Comparison of ENCODE assay signal across 16 mouse cellular contexts in genomic region chr6:83536795-83537059, GRCm38 (mm10). TPM values are rescaled to one million over a fixed set of nuclear protein-coding genes. Genes with fewer than 3 reads are reported as not detected.
DNase-seq lines count a peak whose midpoint lies in the region; ATAC-seq and TF ChIP-seq lines count a peak whose summit lies in the region.
"Had no signal": no experiment of that assay in that cellular context is flagged by ENCODE, and none has a peak within 500 bp of the region (broad histone marks: within the 10 kb centered on the region; RNA-seq: fewer than 3 reads in every experiment).

No protein-coding gene starts in this region.

- TF ChIP-seq POLR2A in small intestine, adult 2 months (IDR thresholded peaks at IDR 0.05; ENCODE audit: low read depth, low read length): no peak
- no peak for TF ChIP-seq POLR2A in thymus, adult 2 months (IDR thresholded peaks at IDR 0.05; ENCODE audit: control insufficient read depth, extremely low read depth, insufficient read depth, low read length, poor library complexity)

- H3K27me3 ChIP-seq in forebrain, embryonic 10.5 days (ENCODE audit: poor library complexity, severe bottlenecking): no peaks in the 10 kb centered on the region; the same call in 1 of the 2 replicates
- H3K27me3 ChIP-seq in forebrain, embryonic 13.5 days: no peaks in the 10 kb centered on the region
- no peaks in the 10 kb centered on the region for H3K27me3 ChIP-seq in lung, embryonic 15.5 days
- no peaks in the 10 kb centered on the region for H3K27me3 ChIP-seq in intestine, embryonic 16.5 days (replicated peaks; ENCODE audit: control insufficient read depth, insufficient read depth, low read length)
- H3K27me3 ChIP-seq in small intestine, adult 2 months (ENCODE audit: control insufficient read depth, insufficient read depth, low read length): no peaks in the 10 kb centered on the region
- H3K27me3 ChIP-seq in thymus, adult 2 months (ENCODE audit: control insufficient read depth, insufficient read depth, low read length): no peaks in the 10 kb centered on the region
- H3K27me3 ChIP-seq: kidney, embryonic 15.5 days had no signal

- no peak for DNase-seq in forebrain, embryonic 10.5 days (ENCODE audit: extremely low spot score, low spot score)
- no peak for DNase-seq in lung, postnatal 14 days
- no peak for DNase-seq in thymus, adult 2 months
- DNase-seq in c-Kit-positive CD71-positive TER-119-positive erythroid progenitor cells, embryonic 14.5 days (ENCODE audit: low spot score): no peak
- DNase-seq: adrenal gland, postnatal 10 days; cerebellum, adult 9-10 months; gastrocnemius, postnatal 25 days; liver, embryonic 13.5 days; thymus, postnatal 25 days had no signal

- H3K27ac ChIP-seq in forebrain, embryonic 10.5 days: peak overlapping the region; percentile 48
- H3K27ac ChIP-seq in forebrain, embryonic 13.5 days: no peak overlapping the region
- H3K27ac ChIP-seq in lung, embryonic 15.5 days: peak overlapping the region; percentile 73
- peak overlapping the region; percentile 74 for H3K27ac ChIP-seq in intestine, embryonic 16.5 days (ENCODE audit: low read length)
- peak overlapping the region; percentile 66 for H3K27ac ChIP-seq in small intestine, adult 2 months (ENCODE audit: insufficient read depth, low read depth, low read length)
- H3K27ac ChIP-seq in thymus, adult 2 months (ENCODE audit: control insufficient read depth, insufficient read depth, low read length): no peak overlapping the region
- H3K27ac ChIP-seq: kidney, embryonic 15.5 days; liver, embryonic 13.5 days had no signal

- no peak for ATAC-seq in forebrain, embryonic 13.5 days
- no peak for ATAC-seq in lung, embryonic 15.5 days (ENCODE audit: borderline replicate concordance, extremely low read depth, low FRiP score, low TSS enrichment)
- ATAC-seq in intestine, embryonic 16.5 days: peak; percentile 11; the same call in 1 of the 2 replicates
- ATAC-seq: hindbrain, embryonic 16.5 days had no signal

- WGBS in forebrain, embryonic 10.5 days: 57% methylated on average over 6 of the region's 6 CpGs
- 44% methylated on average over 6 of the region's 6 CpGs for WGBS in forebrain, embryonic 13.5 days
- 37% methylated on average over 6 of the region's 6 CpGs for WGBS in lung, embryonic 15.5 days
- WGBS in intestine, embryonic 16.5 days: 35% methylated on average over 6 of the region's 6 CpGs
- 64% methylated on average over 6 of the region's 6 CpGs for WGBS in small intestine, adult 2 months
- WGBS in thymus, adult 2 months: 44% methylated on average over 6 of the region's 6 CpGs

- H3K4me1 ChIP-seq in forebrain, embryonic 10.5 days: peaks cover 14% of the 10 kb centered on the region
- no peaks in the 10 kb centered on the region for H3K4me1 ChIP-seq in forebrain, embryonic 13.5 days
- peaks cover 17% of the 10 kb centered on the region for H3K4me1 ChIP-seq in lung, embryonic 15.5 days
- peaks cover 6% of the 10 kb centered on the region for H3K4me1 ChIP-seq in intestine, embryonic 16.5 days (ENCODE audit: control insufficient read depth, insufficient read depth, low read length)
- H3K4me1 ChIP-seq in small intestine, adult 2 months (ENCODE audit: control insufficient read depth, insufficient read depth, insufficient read length, low read length): peaks cover 3% of the 10 kb centered on the region; the same call in 1 of the 2 replicates
- no peaks in the 10 kb centered on the region for H3K4me1 ChIP-seq in thymus, adult 2 months (replicated peaks; ENCODE audit: control insufficient read depth, insufficient read depth, low read length)
- H3K4me1 ChIP-seq: kidney, embryonic 15.5 days; liver, embryonic 13.5 days had no signal

- no peaks in the 10 kb centered on the region for H3K36me3 ChIP-seq in forebrain, embryonic 10.5 days (replicated peaks)
- no peaks in the 10 kb centered on the region for H3K36me3 ChIP-seq in forebrain, embryonic 13.5 days (ENCODE audit: poor library complexity, severe bottlenecking)
- no peaks in the 10 kb centered on the region for H3K36me3 ChIP-seq in lung, embryonic 15.5 days
- no peaks in the 10 kb centered on the region for H3K36me3 ChIP-seq in intestine, embryonic 16.5 days (ENCODE audit: control insufficient read depth, insufficient read depth, low read length)
- no peaks in the 10 kb centered on the region for H3K36me3 ChIP-seq in small intestine, adult 2 months (ENCODE audit: control insufficient read depth, insufficient read depth, low read length)
- H3K36me3 ChIP-seq in thymus, adult 2 months (ENCODE audit: control insufficient read depth, insufficient read depth, low read length): no peaks in the 10 kb centered on the region
- H3K36me3 ChIP-seq: kidney, embryonic 15.5 days; liver, embryonic 13.5 days had no signal

- TF ChIP-seq CTCF in small intestine, adult 2 months (IDR thresholded peaks at IDR 0.05; ENCODE audit: extremely low read depth, insufficient read length, insufficient replicate concordance, low read depth, low read length): no peak
- no peak for TF ChIP-seq CTCF in thymus, adult 2 months (IDR thresholded peaks at IDR 0.05; ENCODE audit: borderline replicate concordance, control insufficient read depth, extremely low read depth, insufficient read depth, low read length, poor library complexity)

- H3K4me2 ChIP-seq in forebrain, embryonic 13.5 days: no peak overlapping the region
- no peak overlapping the region for H3K4me2 ChIP-seq in lung, embryonic 15.5 days
- no peak overlapping the region for H3K4me2 ChIP-seq in intestine, embryonic 16.5 days (ENCODE audit: low read depth, low read length)
- H3K4me2 ChIP-seq: kidney, embryonic 15.5 days; liver, embryonic 13.5 days had no signal

- H3K9ac ChIP-seq in forebrain, embryonic 13.5 days: no peak overlapping the region
- H3K9ac ChIP-seq in lung, embryonic 15.5 days: no peak overlapping the region
- peak overlapping the region; percentile 29; the same call in 1 of the 2 replicates for H3K9ac ChIP-seq in intestine, embryonic 16.5 days (ENCODE audit: low read depth, low read length)
- H3K9ac ChIP-seq: kidney, embryonic 15.5 days; liver, embryonic 13.5 days had no signal

- H3K4me3 ChIP-seq in forebrain, embryonic 10.5 days: no peak overlapping the region
- no peak overlapping the region for H3K4me3 ChIP-seq in forebrain, embryonic 13.5 days
- no peak overlapping the region for H3K4me3 ChIP-seq in lung, embryonic 15.5 days
- H3K4me3 ChIP-seq in intestine, embryonic 16.5 days (ENCODE audit: low read length): no peak overlapping the region
- no peak overlapping the region for H3K4me3 ChIP-seq in small intestine, adult 2 months (ENCODE audit: low read depth, low read length)
- H3K4me3 ChIP-seq in thymus, adult 2 months (ENCODE audit: control insufficient read depth, insufficient read depth, low read length): no peak overlapping the region
- H3K4me3 ChIP-seq: erythroblast, embryonic 14.5 days; kidney, embryonic 15.5 days; liver, embryonic 13.5 days had no signal

- no peaks in the 10 kb centered on the region for H3K9me3 ChIP-seq in forebrain, embryonic 10.5 days
- no peaks in the 10 kb centered on the region for H3K9me3 ChIP-seq in forebrain, embryonic 13.5 days (replicated peaks)
- no peaks in the 10 kb centered on the region for H3K9me3 ChIP-seq in lung, embryonic 15.5 days
- no peaks in the 10 kb centered on the region for H3K9me3 ChIP-seq in intestine, embryonic 16.5 days (ENCODE audit: control insufficient read depth, low read length)
- H3K9me3 ChIP-seq: kidney, embryonic 15.5 days; liver, embryonic 13.5 days had no signal

RNA-seq across cellular contexts. Expression of gene Actg2, which starts 0.7 kb away (rescaled TPM):
- 0.12 and 0.26 TPM in 2 replicates for polyA plus RNA-seq in forebrain, embryonic 10.5 days (2016; fragmentation: Nextera tagmentation; extraction: Ambion mirVana)
- 0.31 and 2.2 TPM in 2 replicates for polyA plus RNA-seq in forebrain, embryonic 13.5 days (2015; fragmentation: Nextera tagmentation; extraction: Ambion mirVana)
- polyA plus RNA-seq in lung, embryonic 15.5 days (2015; fragmentation: Nextera tagmentation; extraction: Ambion mirVana): 172 and 210 TPM in 2 replicates
- polyA plus RNA-seq in intestine, embryonic 16.5 days (2015; fragmentation: Nextera tagmentation; extraction: Ambion mirVana): 1,727 and 1,747 TPM in 2 replicates
- 316 and 353 TPM in 2 replicates for polyA plus RNA-seq in small intestine, adult 2 months (2012; rRNA removed)
- 2.3 and 3.5 TPM in 2 replicates for polyA plus RNA-seq in thymus, adult 2 months (2012; rRNA removed)
- polyA plus RNA-seq: erythroblast, embryonic 14.5 days had no signal

RNA-seq across cellular contexts. Expression of gene Dguok, which starts 30.0 kb away (rescaled TPM):
- 62.3 and 63.6 TPM in 2 replicates for polyA plus RNA-seq in forebrain, embryonic 10.5 days (2016; fragmentation: Nextera tagmentation; extraction: Ambion mirVana)
- 68.9 and 72.8 TPM in 2 replicates for polyA plus RNA-seq in forebrain, embryonic 13.5 days (2015; fragmentation: Nextera tagmentation; extraction: Ambion mirVana)
- polyA plus RNA-seq in lung, embryonic 15.5 days (2015; fragmentation: Nextera tagmentation; extraction: Ambion mirVana): 78.5 and 80.3 TPM in 2 replicates
- 68.5 and 72.4 TPM in 2 replicates for polyA plus RNA-seq in intestine, embryonic 16.5 days (2015; fragmentation: Nextera tagmentation; extraction: Ambion mirVana)
- polyA plus RNA-seq in small intestine, adult 2 months (2012; rRNA removed): 12.4 and 19.7 TPM in 2 replicates
- 52.1 and 65.4 TPM in 2 replicates for polyA plus RNA-seq in thymus, adult 2 months (2012; rRNA removed)

RNA-seq across cellular contexts. Expression of gene Stambp, which starts 35.8 kb away (rescaled TPM):
- polyA plus RNA-seq in forebrain, embryonic 10.5 days (2016; fragmentation: Nextera tagmentation; extraction: Ambion mirVana): 12.7 and 13.9 TPM in 2 replicates
- polyA plus RNA-seq in forebrain, embryonic 13.5 days (2015; fragmentation: Nextera tagmentation; extraction: Ambion mirVana): 37.2 and 40.0 TPM in 2 replicates
- 21.0 and 23.3 TPM in 2 replicates for polyA plus RNA-seq in lung, embryonic 15.5 days (2015; fragmentation: Nextera tagmentation; extraction: Ambion mirVana)
- 29.4 and 30.5 TPM in 2 replicates for polyA plus RNA-seq in intestine, embryonic 16.5 days (2015; fragmentation: Nextera tagmentation; extraction: Ambion mirVana)
- polyA plus RNA-seq in small intestine, adult 2 months (2012; rRNA removed): 4.4 and 9.5 TPM in 2 replicates
- 16.4 and 19.2 TPM in 2 replicates for polyA plus RNA-seq in thymus, adult 2 months (2012; rRNA removed)

Comparison
In these comparisons a context has a peak if more than half of its experiments do, and no peak if none do; other contexts are left out.
1. H3K27ac ChIP-seq: peak in forebrain, embryonic 10.5 days (single experiment), lung, embryonic 15.5 days (single experiment), intestine, embryonic 16.5 days (single experiment) and small intestine, adult 2 months (single experiment); none in forebrain, embryonic 13.5 days (single experiment) and thymus, adult 2 months (single experiment).
2. RNA of gene Actg2, which starts 0.7 kb away (polyA plus RNA-seq): 1,727 to 1,747 TPM in intestine, embryonic 16.5 days, 316 to 353 TPM in small intestine, adult 2 months and 172 to 210 TPM in lung, embryonic 15.5 days; 2.3 to 3.5 TPM in thymus, adult 2 months, 0.31 to 2.2 TPM in forebrain, embryonic 13.5 days and 0.12 to 0.26 TPM in forebrain, embryonic 10.5 days; every median in the first group is over 10 times any median in the second.